Mouse (Mus musculus): ENCODE data around the gene Ang. TPM values are rescaled to one million over a fixed set of nuclear protein-coding genes. Genes with fewer than 3 reads are reported as not detected.

Gene Ang
- polyA plus RNA-seq (2016; fragmentation: Nextera tagmentation; extraction: Ambion mirVana): 3.3 and 4.5 TPM in 2 replicates

DNA sequence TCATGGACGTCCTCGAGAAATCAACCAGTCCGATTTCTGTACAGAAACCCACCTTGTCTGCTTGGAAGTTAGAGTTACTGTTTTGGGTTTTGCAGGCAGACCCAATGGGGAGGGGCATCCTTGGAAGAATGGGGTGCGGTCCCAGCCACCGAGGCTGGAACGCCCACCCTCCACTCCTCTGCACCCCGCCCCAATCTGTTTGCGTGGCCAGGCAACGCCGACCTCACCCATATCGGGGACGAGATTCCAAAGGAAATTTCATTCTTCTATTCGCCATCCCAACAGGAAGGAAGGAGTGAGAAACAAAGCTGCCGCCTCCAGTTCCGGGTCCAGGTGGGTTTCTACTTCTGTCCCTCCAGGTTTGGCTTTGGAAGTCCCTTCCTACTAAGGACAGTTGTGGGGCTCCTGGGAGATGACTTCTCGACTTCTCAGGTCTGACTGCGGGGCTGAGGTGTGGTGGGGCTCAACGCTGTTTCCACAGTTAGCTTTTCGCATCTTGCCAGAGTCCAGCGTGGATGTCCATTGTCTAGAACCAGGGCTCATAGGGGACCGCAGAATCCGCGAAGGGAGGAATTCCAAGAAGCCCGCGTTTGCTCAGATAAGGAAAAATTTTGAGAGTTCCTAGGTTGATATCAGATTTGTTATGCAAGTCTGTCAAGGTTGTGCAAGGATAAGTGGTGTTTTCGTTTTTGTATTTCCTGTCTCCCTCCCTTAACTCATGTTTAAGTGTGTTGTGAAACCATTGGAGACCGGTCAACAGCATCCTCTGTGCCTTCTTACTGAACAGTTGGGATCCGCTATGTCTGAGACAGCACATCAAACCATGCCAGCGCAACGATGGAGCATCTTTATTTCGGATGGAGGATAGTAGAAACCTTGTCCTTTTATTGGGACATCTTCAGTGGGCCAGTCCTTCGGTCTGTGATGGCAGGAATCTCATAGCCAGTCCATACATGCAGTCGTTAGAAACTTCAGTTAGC is at the start of gene Ang, which contains the start of gene Rnase4:
TSS of gene Ang (plus strand) at position 230 of the 980 bp plus-strand sequence.
TSS of gene Rnase4 (plus strand) at position 157 of the 980 bp plus-strand sequence.
- H3K27me3 ChIP-seq (ENCODE audit: insufficient read depth, poor library complexity, severe bottlenecking): peaks cover 5% of the 10 kb centered on the region; the same call in 1 of the 2 replicates
- peak; percentile 62 for DNase-seq (ENCODE audit: low spot score)
- H3K36me3 ChIP-seq: no peaks in the 10 kb centered on the region
- peak within 1 kb of the TSS; percentile 69 for H3K4me3 ChIP-seq
- H3K4me1 ChIP-seq (replicated peaks): peaks cover 4% of the 10 kb centered on the region; the same call in 1 of the 2 replicates
- no peaks in the 10 kb centered on the region for H3K9me3 ChIP-seq
- peak within 1 kb of the TSS; percentile 89 for H3K27ac ChIP-seq
- 8% methylated on average over 33 of the region's 33 CpGs for WGBS

DNA sequence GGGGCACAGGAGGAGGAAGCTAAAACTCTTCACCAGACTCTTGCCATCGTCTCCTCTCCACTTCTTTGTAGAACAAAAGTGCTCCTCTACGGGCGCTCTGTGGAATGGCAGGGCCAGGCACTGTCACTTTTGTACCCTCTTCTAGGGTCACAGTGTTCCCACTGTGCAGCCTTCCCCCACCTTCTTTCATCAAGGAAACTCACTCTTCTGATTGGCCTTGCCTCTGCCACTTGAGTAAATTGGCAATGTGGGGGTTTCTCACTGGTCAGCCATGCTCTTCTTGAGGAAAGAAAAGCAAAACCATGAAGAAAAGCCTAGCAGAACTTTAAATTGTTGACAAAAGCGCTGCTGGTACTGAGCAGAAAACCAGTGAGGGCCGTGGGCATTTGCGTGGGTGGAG is 49.2 kb upstream of the Ang start, which contains the start of gene Rnase9:
TSS of gene Rnase9 (minus strand) at position 101 of the 400 bp plus-strand sequence.
- Histone ChIP-seq H3K9me3 (no peaks in the 10 kb centered on the region), H3K4me1 (replicated peaks) (no peaks in the 10 kb centered on the region), H3K36me3 (no peaks in the 10 kb centered on the region), H3K27ac (no peak within 1 kb of the TSS), H3K4me3 (no peak within 1 kb of the TSS), H3K27me3 (ENCODE audit: insufficient read depth, poor library complexity, severe bottlenecking) (no peaks in the 10 kb centered on the region)
- DNase-seq (ENCODE audit: low spot score): no peak
- 63% methylated on average over 6 of the region's 6 CpGs for WGBS

DNA sequence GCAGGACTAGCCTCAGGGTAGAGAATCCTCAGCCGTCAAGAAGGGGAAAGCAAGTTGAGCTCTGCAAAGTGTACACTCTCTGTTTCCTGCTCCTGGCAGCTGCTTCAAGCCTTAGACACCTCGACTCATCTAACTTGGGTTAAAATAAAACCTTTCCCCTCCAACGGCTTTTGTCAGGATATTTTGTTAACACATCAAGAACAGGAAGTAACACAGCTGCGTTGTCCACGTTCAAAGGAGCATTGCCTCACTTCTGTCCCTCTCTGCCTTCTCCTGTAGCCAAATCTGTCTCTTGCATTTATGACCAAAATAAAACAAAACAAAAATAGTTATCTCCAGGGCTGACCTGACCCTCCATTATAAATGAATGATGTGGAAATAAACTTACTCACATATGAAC is 43.1 kb upstream of the Ang start:
- 80% methylated on average over 5 of the region's 5 CpGs for WGBS
- H3K4me3 ChIP-seq: no peak overlapping the region
- DNase-seq (ENCODE audit: low spot score): no peak
- H3K9me3 ChIP-seq: no peaks in the 10 kb centered on the region
- 0 out of 2 replicates have a peak, but pooled peaks cover 3% of the 10 kb centered on the region for H3K4me1 ChIP-seq (replicated peaks)
- H3K36me3 ChIP-seq: no peaks in the 10 kb centered on the region
- H3K27me3 ChIP-seq (ENCODE audit: insufficient read depth, poor library complexity, severe bottlenecking): no peaks in the 10 kb centered on the region
- no peak overlapping the region for H3K27ac ChIP-seq

DNA sequence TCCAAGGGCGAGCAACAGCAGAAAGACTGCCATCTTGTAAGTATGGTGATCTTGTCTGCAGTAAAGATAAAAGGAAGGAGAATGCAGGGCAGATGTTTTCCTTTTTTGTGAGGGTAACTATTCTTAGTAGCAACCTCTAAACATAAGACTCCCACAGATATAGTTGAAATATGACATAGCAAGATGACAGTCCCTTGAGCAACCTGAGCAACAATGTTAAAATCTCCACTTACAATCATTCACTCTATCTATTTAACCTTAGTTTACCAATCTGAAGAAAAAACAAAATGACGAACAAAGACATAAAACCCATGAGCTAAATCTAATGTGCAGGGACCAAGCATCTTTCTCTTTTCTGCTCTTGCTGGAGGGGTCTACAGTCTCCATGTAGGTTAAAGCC is 40.9 kb upstream of the Ang start, which contains the start of gene Rnase11:
TSS of gene Rnase11 (minus strand) at position 101 of the 400 bp plus-strand sequence.
- WGBS: 80% methylated on average over 2 of the region's 2 CpGs
- no peaks in the 10 kb centered on the region for H3K27me3 ChIP-seq (ENCODE audit: insufficient read depth, poor library complexity, severe bottlenecking)
- no peak within 1 kb of the TSS for H3K27ac ChIP-seq
- peaks cover 15% of the 10 kb centered on the region for H3K4me1 ChIP-seq (replicated peaks)
- H3K36me3 ChIP-seq: no peaks in the 10 kb centered on the region
- no peak within 1 kb of the TSS for H3K4me3 ChIP-seq
- no peaks in the 10 kb centered on the region for H3K9me3 ChIP-seq
- no peak for DNase-seq (ENCODE audit: low spot score)

DNA sequence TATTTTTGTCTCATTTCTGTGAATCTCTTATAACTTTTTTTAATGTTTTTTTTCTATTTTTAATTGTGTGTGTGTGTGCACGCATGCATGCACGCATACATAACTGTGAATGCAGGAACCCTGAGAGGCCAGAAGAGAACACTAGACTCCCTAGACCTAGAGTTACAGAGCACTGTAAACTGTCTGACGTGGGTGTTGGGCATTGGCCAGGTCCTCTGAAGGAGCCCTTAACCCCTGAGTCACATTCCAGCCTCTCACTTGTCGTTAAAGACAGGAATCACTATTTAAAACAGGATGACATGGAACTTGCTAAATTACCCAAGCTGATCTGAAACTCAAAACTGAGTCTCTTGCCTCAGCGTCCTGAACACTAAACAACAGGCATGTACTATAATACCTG is 39.0 kb upstream of the Ang start:
- Histone ChIP-seq H3K9me3 (no peaks in the 10 kb centered on the region), H3K27me3 (ENCODE audit: insufficient read depth, poor library complexity, severe bottlenecking) (no peaks in the 10 kb centered on the region), H3K36me3 (no peaks in the 10 kb centered on the region), H3K4me1 (replicated peaks) (peaks cover 15% of the 10 kb centered on the region), H3K27ac (no peak overlapping the region), H3K4me3 (no peak overlapping the region)
- DNase-seq (ENCODE audit: low spot score): no peak
- WGBS: 65% methylated on average over 5 of the region's 5 CpGs

DNA sequence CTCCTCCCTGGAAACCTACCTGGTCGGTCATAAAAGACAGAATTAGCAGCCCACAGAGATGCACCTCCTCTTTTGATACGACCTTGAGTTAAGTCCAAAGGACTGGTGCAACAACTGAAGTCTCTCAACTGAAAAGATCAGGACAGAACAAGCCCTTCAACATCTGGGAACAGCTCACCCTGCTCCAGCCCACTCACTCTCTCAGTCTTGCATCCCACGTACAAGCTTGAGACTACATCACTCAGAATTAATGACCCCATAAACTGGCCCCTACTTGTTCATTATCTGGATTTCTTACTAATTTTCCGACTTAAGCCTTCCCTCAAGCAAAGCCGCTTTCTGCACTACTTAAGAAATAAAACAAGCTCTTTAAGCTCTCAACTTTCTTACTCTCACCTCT is 37.8 kb upstream of the Ang start:
- no peak for DNase-seq (ENCODE audit: low spot score)
- Histone ChIP-seq H3K4me1 (replicated peaks) (peaks cover 15% of the 10 kb centered on the region), H3K9me3 (no peaks in the 10 kb centered on the region), H3K4me3 (no peak overlapping the region), H3K36me3 (no peaks in the 10 kb centered on the region), H3K27me3 (ENCODE audit: insufficient read depth, poor library complexity, severe bottlenecking) (no peaks in the 10 kb centered on the region), H3K27ac (no peak overlapping the region)
- WGBS: 71% methylated on average over 5 of the region's 5 CpGs

DNA sequence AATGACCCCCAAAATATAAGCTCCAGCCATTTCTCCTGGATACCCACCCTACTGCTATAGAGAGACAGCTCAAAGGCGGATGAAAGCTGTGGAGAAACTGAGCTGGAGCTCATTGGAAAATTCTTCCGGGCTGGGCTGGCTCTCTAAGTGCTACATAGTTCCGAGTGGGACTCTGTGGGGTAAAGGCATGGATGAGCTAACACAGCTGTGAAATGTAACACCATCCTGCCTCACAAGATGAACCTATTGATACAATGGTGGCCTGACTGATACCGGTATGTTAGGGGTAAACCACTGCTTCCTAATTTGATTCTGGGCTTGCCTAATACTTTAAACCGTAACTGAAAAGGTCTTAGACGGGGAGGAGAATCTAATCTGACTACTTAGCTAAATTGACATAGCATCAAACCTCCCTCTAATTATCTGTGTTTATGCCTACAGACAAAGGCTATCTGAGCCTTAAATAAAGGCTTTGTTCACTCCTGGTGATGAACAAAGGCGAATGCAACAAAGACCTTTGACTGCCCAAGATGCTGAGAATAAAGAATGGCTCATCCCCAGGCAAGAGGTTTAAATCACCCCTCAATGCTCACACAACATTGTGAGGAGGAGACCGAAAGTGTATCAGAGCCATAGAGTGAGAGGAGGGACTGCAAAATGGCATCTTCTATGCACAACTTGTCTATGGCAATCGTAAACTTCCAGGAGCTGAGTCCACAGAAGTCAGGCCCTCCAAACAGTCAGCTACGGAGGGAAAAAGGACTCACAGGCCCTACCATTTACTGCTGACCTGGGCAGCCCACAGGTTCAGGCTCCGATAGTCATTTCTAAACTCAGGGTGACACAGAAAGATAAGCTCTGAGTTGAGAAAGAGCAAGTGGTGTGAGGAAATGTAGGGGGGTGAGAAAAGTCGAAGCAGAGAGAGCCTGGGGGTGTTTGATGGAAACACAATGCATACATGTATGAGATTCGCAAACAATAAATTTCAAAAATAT is 36.4 kb upstream of the Ang start:
- peak overlapping the region; percentile 75 for H3K27ac ChIP-seq

DNA sequence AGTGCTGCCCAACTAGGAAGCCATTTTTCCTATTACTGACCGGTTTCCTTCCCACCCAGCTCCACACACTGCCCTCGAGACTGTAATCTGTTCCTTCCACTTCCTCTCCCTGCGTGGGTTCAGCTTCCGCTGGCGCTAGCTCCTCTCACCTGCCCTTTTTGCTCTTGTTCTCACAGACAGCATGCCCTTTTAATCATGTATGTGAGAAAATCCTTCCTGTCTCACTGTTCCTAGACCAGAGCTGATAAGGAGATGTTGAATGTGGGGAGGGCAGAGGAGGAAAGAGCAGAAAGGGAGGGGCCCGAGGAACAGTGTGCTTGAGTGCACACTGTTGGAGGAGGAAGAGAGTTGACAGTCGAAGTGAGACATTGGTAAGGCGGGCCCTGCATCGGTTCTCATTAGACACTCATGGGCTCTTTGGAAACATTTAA is 33.5 kb upstream of the Ang start, which contains the start of gene Rnase12:
TSS of gene Rnase12 (minus strand) at position 261 of the 431 bp plus-strand sequence.
- Histone ChIP-seq H3K27ac (no peak within 1 kb of the TSS), H3K4me1 (replicated peaks) (peaks cover 15% of the 10 kb centered on the region), H3K4me3 (no peak within 1 kb of the TSS), H3K9me3 (no peaks in the 10 kb centered on the region), H3K27me3 (ENCODE audit: insufficient read depth, poor library complexity, severe bottlenecking) (no peaks in the 10 kb centered on the region), H3K36me3 (no peaks in the 10 kb centered on the region)
- 81% methylated on average over 9 of the region's 9 CpGs for WGBS
- DNase-seq (ENCODE audit: low spot score): no peak

More for the DNA sequence above, 36.4 kb upstream of the Ang start:
- WGBS: 41% methylated on average over 13 of the region's 13 CpGs
- Histone ChIP-seq H3K4me3 (no peak overlapping the region), H3K27me3 (ENCODE audit: insufficient read depth, poor library complexity, severe bottlenecking) (no peaks in the 10 kb centered on the region), H3K36me3 (no peaks in the 10 kb centered on the region), H3K9me3 (no peaks in the 10 kb centered on the region), H3K4me1 (replicated peaks) (peaks cover 15% of the 10 kb centered on the region)
- no peak for DNase-seq (ENCODE audit: low spot score)

DNA sequence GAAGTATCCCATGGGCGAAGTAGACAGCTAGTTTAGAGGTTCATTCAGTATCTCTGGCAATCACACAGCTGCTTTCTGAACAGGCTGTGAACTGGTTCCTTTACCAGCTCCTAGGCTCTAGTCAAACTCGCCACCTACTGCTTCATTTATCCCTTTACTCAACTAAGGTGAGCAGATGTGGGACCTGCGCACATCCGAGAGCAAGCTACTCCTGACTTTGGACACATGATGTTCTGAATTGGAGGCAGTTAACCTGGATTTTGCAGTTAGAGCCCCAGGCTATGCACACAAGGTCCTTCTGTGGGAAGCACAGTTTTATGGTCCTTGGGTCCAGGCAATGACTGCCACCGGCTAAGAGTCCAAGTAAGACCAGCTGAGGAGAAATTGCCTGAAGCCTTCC is 30.2 kb upstream of the Ang start:
- Histone ChIP-seq H3K4me1 (replicated peaks) (0 out of 2 replicates have a peak, but pooled peaks cover 7% of the 10 kb centered on the region), H3K36me3 (no peaks in the 10 kb centered on the region), H3K9me3 (no peaks in the 10 kb centered on the region), H3K27ac (no peak overlapping the region), H3K27me3 (ENCODE audit: insufficient read depth, poor library complexity, severe bottlenecking) (no peaks in the 10 kb centered on the region), H3K4me3 (no peak overlapping the region)
- 94% methylated on average over 5 of the region's 5 CpGs for WGBS
- DNase-seq (ENCODE audit: low spot score): no peak

DNA sequence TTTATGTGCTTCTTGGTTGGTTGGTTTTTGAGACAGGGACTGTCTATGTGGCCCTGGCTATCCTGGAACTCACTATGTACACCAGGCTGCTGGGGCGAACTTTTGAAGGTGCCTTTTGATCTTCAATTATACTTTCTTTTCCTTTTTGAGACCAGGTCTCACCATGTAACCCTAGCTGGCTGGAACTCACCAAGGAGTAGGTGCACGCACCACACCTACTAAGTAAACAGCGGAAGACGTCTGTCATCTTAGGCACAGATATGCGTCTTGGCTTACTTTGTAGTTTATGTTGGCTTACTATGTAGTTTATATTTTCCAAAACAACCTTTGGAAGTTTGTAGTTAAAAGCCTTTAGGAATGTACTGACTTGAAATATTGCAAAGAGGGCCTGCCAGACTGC is 22.0 kb upstream of the Ang start:
- Histone ChIP-seq H3K27ac (no peak overlapping the region), H3K36me3 (no peaks in the 10 kb centered on the region), H3K9me3 (no peaks in the 10 kb centered on the region), H3K4me1 (replicated peaks) (peaks cover 8% of the 10 kb centered on the region), H3K27me3 (ENCODE audit: insufficient read depth, poor library complexity, severe bottlenecking) (no peaks in the 10 kb centered on the region), H3K4me3 (no peak overlapping the region)
- WGBS: 90% methylated on average over 5 of the region's 5 CpGs
- no peak for DNase-seq (ENCODE audit: low spot score)

DNA sequence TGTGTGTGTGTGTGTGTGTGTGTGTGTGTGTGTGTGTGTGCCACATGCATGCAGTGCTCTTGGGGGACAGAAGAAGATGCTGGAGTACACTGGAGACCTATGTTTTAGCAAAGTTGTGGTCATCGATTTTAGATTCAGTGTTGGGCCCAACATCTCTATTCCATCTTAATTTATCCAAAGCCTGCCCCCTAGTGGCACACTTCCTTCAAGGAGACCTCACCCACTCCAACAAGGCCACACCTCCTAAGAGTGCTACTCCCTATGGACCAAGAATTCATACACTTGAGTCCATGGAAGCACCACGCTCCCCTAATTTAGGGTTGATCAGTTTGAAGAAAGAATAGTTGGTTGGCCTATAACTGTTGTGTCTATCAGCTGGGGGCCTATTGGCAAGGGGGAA is 21.3 kb upstream of the Ang start:
- H3K4me3 ChIP-seq: no peak overlapping the region
- no peak overlapping the region for H3K27ac ChIP-seq
- peaks cover 8% of the 10 kb centered on the region for H3K4me1 ChIP-seq (replicated peaks)
- no peaks in the 10 kb centered on the region for H3K9me3 ChIP-seq
- no peak for DNase-seq (ENCODE audit: low spot score)
- no peaks in the 10 kb centered on the region for H3K36me3 ChIP-seq
- WGBS: 95% methylated on average over 2 of the region's 2 CpGs
- no peaks in the 10 kb centered on the region for H3K27me3 ChIP-seq (ENCODE audit: insufficient read depth, poor library complexity, severe bottlenecking)

DNA sequence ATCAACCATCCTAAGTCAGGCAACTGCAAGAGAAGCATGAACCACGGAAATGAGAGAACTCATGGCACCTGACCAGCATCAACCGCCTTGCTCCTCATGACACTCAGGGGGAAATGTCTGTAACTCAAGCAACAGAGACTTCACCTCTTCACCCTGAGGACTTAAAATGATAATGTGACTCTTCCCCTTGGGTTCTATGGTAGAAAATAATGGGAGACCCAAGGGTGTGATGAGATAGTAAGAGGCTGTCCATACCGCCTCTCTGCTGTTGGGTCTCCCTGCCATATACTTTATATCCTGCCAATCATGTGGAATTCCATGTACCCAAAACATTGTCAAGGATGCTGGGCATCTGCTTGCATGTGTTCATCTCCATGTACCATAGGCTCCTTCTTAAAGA is 16.6 kb upstream of the Ang start, which contains the start of gene Olfr750:
TSS of gene Olfr750 (minus strand) at position 101 of the 400 bp plus-strand sequence.
- H3K4me1 ChIP-seq (replicated peaks): no peaks in the 10 kb centered on the region
- 87% methylated on average over 3 of the region's 3 CpGs for WGBS
- no peaks in the 10 kb centered on the region for H3K9me3 ChIP-seq
- no peak for DNase-seq (ENCODE audit: low spot score)
- no peaks in the 10 kb centered on the region for H3K36me3 ChIP-seq
- no peak within 1 kb of the TSS for H3K4me3 ChIP-seq
- H3K27ac ChIP-seq: no peak within 1 kb of the TSS
- H3K27me3 ChIP-seq (ENCODE audit: insufficient read depth, poor library complexity, severe bottlenecking): no peaks in the 10 kb centered on the region

Measured in hindbrain, embryonic 10.5 days (tissue).